Mouse (Mus musculus) lung, embryonic 14.5 days (tissue): ENCODE data around the gene Egfem1. TPM values are rescaled to one million over a fixed set of nuclear protein-coding genes. Genes with fewer than 3 reads are reported as not detected.

Experiments
- ATAC-seq: fragments of 200-750 bp; cut with Nextera tagmentation; 2 replicates; pipeline ENCODE4 v1.8.0; 2017; ENCODE audit warnings: mild to moderate bottlenecking, moderate TSS enrichment, moderate library complexity; ENCODE audit not compliant: insufficient read depth
- DNase-seq: peaks from one replicate; pipeline ENCODE4 v3.0.0-alpha.2; 2015
- H3K27ac ChIP-seq: fragments of 300-500 bp; sonication (generic); 2 replicates; pipeline ENCODE4 v1.5.1; 2014; ENCODE audit warnings: low read depth, mild to moderate bottlenecking, moderate library complexity
- H3K27me3 ChIP-seq: fragments of 300-500 bp; sonication (generic); 2 replicates; pipeline ENCODE4 v1.6.1; 2014; ENCODE audit warnings: low read length, control low read depth; ENCODE audit not compliant: insufficient read depth
- H3K36me3 ChIP-seq: fragments of 300-500 bp; sonication (generic); 2 replicates; pipeline ENCODE4 v1.6.1; 2014; ENCODE audit warnings: control low read depth; ENCODE audit not compliant: insufficient read depth
- H3K4me1 ChIP-seq: fragments of 300-500 bp; sonication (generic); 2 replicates; pipeline ENCODE4 v1.6.1; 2014; ENCODE audit warnings: antibody characterized with exemption, control low read depth; ENCODE audit not compliant: insufficient read depth
- H3K4me2 ChIP-seq: fragments of 300-500 bp; sonication (generic); 2 replicates; pipeline ENCODE4 v1.6.1; 2014; ENCODE audit warnings: mild to moderate bottlenecking
- H3K4me3 ChIP-seq: fragments of 300-500 bp; sonication (generic); 2 replicates; pipeline ENCODE4 v1.5.1; 2014; ENCODE audit warnings: low read depth, low read length
- H3K9ac ChIP-seq: fragments of 300-500 bp; sonication (generic); 2 replicates; pipeline ENCODE4 v1.6.1; 2014
- H3K9me3 ChIP-seq: fragments of 300-500 bp; sonication (generic); 2 replicates; pipeline ENCODE4 v1.6.1; 2016; ENCODE audit warnings: low read depth, low read length, control low read depth
- CTCF ChIP-seq: IDR thresholded peaks from 2 replicates; pipeline ENCODE4 v1.5.1; 2016; ENCODE audit warnings: antibody characterized with exemption, low read depth
- WGBS: fragments of 180-500 bp; shearing (Covaris S2); extraction: QIAGEN DNeasy Blood & Tissue Kit; methylation state at CpG from one replicate; pipeline ENCODE4 v1.1.7; 2014; 5-methylcytosine and 5-hydroxymethylcytosine counted together
- polyA plus RNA-seq: library from polyadenylated mRNA; unstranded; fragments of >200 nt; fragmentation: Nextera tagmentation; extraction: Ambion mirVana; gene quantifications from 2 replicates; pipeline ENCODE4 v1.2.1, GENCODE M21; 2014

Egfem1 gene
- polyA plus RNA-seq, 1 experiment from 2014 or later = 6.7 TPM

GRCm38 (mm10) chr3:29525298-29525962, 443.6 kb downstream of the Egfem1 start:
- Histone ChIP-seq H3K9ac (no peak overlapping the region), H3K4me2 (no peak overlapping the region), H3K27ac (no peak overlapping the region), H3K27me3 (no peaks in the 10 kb centered on the region), H3K4me3 (no peak overlapping the region), H3K36me3 (no peaks in the 10 kb centered on the region), H3K4me1 (no peaks in the 10 kb centered on the region), H3K9me3 (no peaks in the 10 kb centered on the region)
- DNase-seq = no peak
- no peak for TF ChIP-seq CTCF
- WGBS = 83% methylated on average over 11 of the region's 11 CpGs
- no peak for ATAC-seq

- DNase-seq (no peak), ATAC-seq (no peak)
- TF ChIP-seq CTCF = no peak
- Histone ChIP-seq H3K4me1 (no peaks in the 10 kb centered on the region), H3K36me3 (no peaks in the 10 kb centered on the region), H3K9ac (no peak overlapping the region), H3K9me3 (no peaks in the 10 kb centered on the region), H3K4me2 (no peak overlapping the region), H3K27me3 (no peaks in the 10 kb centered on the region), H3K4me3 (no peak overlapping the region), H3K27ac (no peak overlapping the region)
- WGBS = 85% methylated on average over 12 of the region's 12 CpGs
Observed at GRCm38 (mm10) chr3:29525963-29526301, 444.1 kb downstream of the Egfem1 start.

GRCm38 (mm10) chr3:29539211-29539610, 457.4 kb downstream of the Egfem1 start:
- Histone ChIP-seq H3K36me3 (no peaks in the 10 kb centered on the region), H3K4me3 (no peak overlapping the region), H3K9me3 (no peaks in the 10 kb centered on the region), H3K4me2 (no peak overlapping the region), H3K9ac (no peak overlapping the region), H3K27ac (no peak overlapping the region), H3K27me3 (no peaks in the 10 kb centered on the region), H3K4me1 (no peaks in the 10 kb centered on the region)
- DNase-seq = peak; percentile 64
- WGBS = 49% methylated on average over 2 of the region's 2 CpGs
- ATAC-seq = peak; percentile 49; the same call in 1 of the 2 replicates
- TF ChIP-seq CTCF = no peak

- no peak for ATAC-seq
Observed at GRCm38 (mm10) chr3:29539902-29540301, 458.1 kb downstream of the Egfem1 start.

GRCm38 (mm10) chr3:29541477-29542079, 459.8 kb downstream of the Egfem1 start:
- no peak overlapping the region for H3K9ac ChIP-seq
- no peaks in the 10 kb centered on the region for H3K27me3 ChIP-seq
- DNase-seq = no peak
- WGBS = 80% methylated on average over 1 of the region's 1 CpGs
- H3K4me2 ChIP-seq = no peak overlapping the region
- H3K27ac ChIP-seq = no peak overlapping the region
- H3K9me3 ChIP-seq = no peaks in the 10 kb centered on the region
- no peaks in the 10 kb centered on the region for H3K36me3 ChIP-seq
- no peaks in the 10 kb centered on the region for H3K4me1 ChIP-seq
- no peak for TF ChIP-seq CTCF
- ATAC-seq = no peak
- H3K4me3 ChIP-seq = no peak overlapping the region

More at GRCm38 (mm10) chr3:29539902-29540301, 458.1 kb downstream of the Egfem1 start:
- Histone ChIP-seq H3K27ac (no peak overlapping the region), H3K27me3 (no peaks in the 10 kb centered on the region), H3K36me3 (no peaks in the 10 kb centered on the region), H3K9ac (no peak overlapping the region), H3K4me1 (no peaks in the 10 kb centered on the region), H3K4me2 (no peak overlapping the region), H3K9me3 (no peaks in the 10 kb centered on the region), H3K4me3 (no peak overlapping the region)
- no peak for DNase-seq
- no peak for TF ChIP-seq CTCF
- 41% methylated on average over 1 of the region's 1 CpGs for WGBS

GRCm38 (mm10) chr3:29544056-29544455, 462.2 kb downstream of the Egfem1 start:
- Histone ChIP-seq H3K4me1 (no peaks in the 10 kb centered on the region), H3K4me2 (no peak overlapping the region), H3K9me3 (no peaks in the 10 kb centered on the region), H3K9ac (no peak overlapping the region), H3K36me3 (no peaks in the 10 kb centered on the region), H3K27ac (no peak overlapping the region), H3K4me3 (no peak overlapping the region), H3K27me3 (no peaks in the 10 kb centered on the region)
- ATAC-seq (no peak), DNase-seq (no peak)
- 88% methylated on average over 1 of the region's 1 CpGs for WGBS
- no peak for TF ChIP-seq CTCF

- Histone ChIP-seq H3K4me1 (no peaks in the 10 kb centered on the region), H3K27ac (no peak overlapping the region), H3K9ac (no peak overlapping the region), H3K27me3 (no peaks in the 10 kb centered on the region), H3K9me3 (no peaks in the 10 kb centered on the region), H3K4me3 (no peak overlapping the region), H3K4me2 (no peak overlapping the region), H3K36me3 (no peaks in the 10 kb centered on the region)
- no peak for TF ChIP-seq CTCF
- no peak for DNase-seq
- ATAC-seq = no peak
- WGBS = 75% methylated on average over 1 of the region's 1 CpGs
Observed at GRCm38 (mm10) chr3:29563171-29563570, 481.3 kb downstream of the Egfem1 start.
